Mouse (Mus musculus) spleen, adult 2 months (tissue): ENCODE results near the gene Lamc2.

Experiments used
- CTCF ChIP-seq: fragments of 200-500 bp; IDR thresholded peaks from 2 replicates; pipeline ENCODE4 v1.5.1; 2011; ENCODE audit warnings: mild to moderate bottlenecking, inconsistent platforms; ENCODE audit not compliant: insufficient read depth, insufficient read length, insufficient replicate concordance; ENCODE audit errors: extremely low read depth
- POLR2A ChIP-seq: fragments of 200-500 bp; IDR thresholded peaks from 2 replicates; pipeline ENCODE4 v1.6.1; 2011; ENCODE audit warnings: low read depth, low read length, inconsistent platforms

DNA sequence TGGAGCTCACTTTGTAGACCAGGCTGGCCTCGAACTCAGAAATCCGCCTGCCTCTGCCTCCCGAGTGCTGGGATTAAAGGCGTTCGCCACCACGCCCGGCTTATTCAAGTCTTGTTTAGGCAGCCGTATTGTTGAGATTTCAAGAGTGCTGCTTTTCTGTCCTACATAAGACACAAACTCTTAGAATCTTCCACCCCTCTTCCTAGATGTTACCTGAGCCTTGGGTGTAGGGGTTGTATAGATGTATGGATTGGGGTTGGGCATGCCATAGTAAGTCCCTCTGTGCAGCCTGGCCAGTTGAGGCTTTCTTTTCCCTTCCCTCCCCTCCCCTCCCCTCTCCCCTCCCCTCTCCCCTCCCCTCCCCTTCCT lies 83.1 kb downstream of the Lamc2 start:
- TF ChIP-seq CTCF (no peak), POLR2A (no peak)
